Mouse (Mus musculus) midbrain, embryonic 13.5 days (tissue): Measurements from ENCODE around the gene Ippk. TPM values are rescaled to one million over a fixed set of nuclear protein-coding genes. Genes with fewer than 3 reads are reported as not detected.

Experiments used
- ATAC-seq: fragments of 200-750 bp; cut with Nextera tagmentation; 2 replicates; pipeline ENCODE4 v1.8.0; 2017; ENCODE audit warnings: mild to moderate bottlenecking, moderate TSS enrichment, moderate library complexity
- H3K27ac ChIP-seq: fragments of 300-500 bp; sonication (generic); 2 replicates; pipeline ENCODE4 v1.5.1; 2015; ENCODE audit warnings: inconsistent platforms, mild to moderate bottlenecking, moderate library complexity
- H3K27me3 ChIP-seq: fragments of 300-500 bp; sonication (generic); 2 replicates; pipeline ENCODE4 v1.6.1; 2015; ENCODE audit warnings: mild to moderate bottlenecking, inconsistent platforms
- H3K36me3 ChIP-seq: fragments of 300-500 bp; sonication (generic); 2 replicates; pipeline ENCODE4 v1.6.1; 2015; ENCODE audit warnings: mild to moderate bottlenecking, inconsistent platforms
- H3K4me1 ChIP-seq: fragments of 300-500 bp; sonication (generic); replicated peaks from 2 replicates; pipeline ENCODE4 v1.6.1; 2015; ENCODE audit warnings: inconsistent platforms
- H3K4me2 ChIP-seq: fragments of 300-500 bp; sonication (generic); replicated peaks from 2 replicates; pipeline ENCODE4 v1.6.1; 2015; ENCODE audit warnings: moderate library complexity, mild to moderate bottlenecking, inconsistent platforms
- H3K4me3 ChIP-seq: fragments of 300-500 bp; sonication (generic); replicated peaks from 2 replicates; pipeline ENCODE4 v1.5.1; 2015; ENCODE audit warnings: mild to moderate bottlenecking, inconsistent platforms
- H3K9ac ChIP-seq: fragments of 300-500 bp; sonication (generic); replicated peaks from 2 replicates; pipeline ENCODE4 v1.6.1; 2015; ENCODE audit warnings: mild to moderate bottlenecking, inconsistent platforms
- H3K9me3 ChIP-seq: fragments of 300-500 bp; sonication (generic); 2 replicates; pipeline ENCODE4 v1.6.1; 2016; ENCODE audit warnings: mild to moderate bottlenecking, inconsistent platforms
- WGBS: fragments of 180-500 bp; shearing (Covaris S2); methylation state at CpG from one replicate; pipeline ENCODE4 v1.1.7; 2015; 5-methylcytosine and 5-hydroxymethylcytosine counted together
- polyA plus RNA-seq: library from polyadenylated mRNA; unstranded; fragments of >200 nt; fragmentation: Nextera tagmentation; extraction: Ambion mirVana; gene quantifications from 2 replicates; pipeline ENCODE4 v1.2.1, GENCODE M21; 2015

Ippk gene
- polyA plus RNA-seq, 1 experiment from 2014 or later = 14.9 TPM

- H3K27ac ChIP-seq = no peak overlapping the region
- ATAC-seq = no peak
- H3K9ac ChIP-seq = no peak overlapping the region
- WGBS = 85% methylated on average over 2 of the region's 2 CpGs
- no peaks in the 10 kb centered on the region for H3K4me1 ChIP-seq
- no peak overlapping the region for H3K4me2 ChIP-seq
- H3K4me3 ChIP-seq = no peak overlapping the region
- no peaks in the 10 kb centered on the region for H3K27me3 ChIP-seq
- peaks cover 30% of the 10 kb centered on the region for H3K36me3 ChIP-seq
- no peaks in the 10 kb centered on the region for H3K9me3 ChIP-seq
Measured at GRCm38 (mm10) chr13:49467585-49467984, 46.5 kb downstream of the Ippk start.

- no peak overlapping the region for H3K27ac ChIP-seq
Measured at GRCm38 (mm10) chr13:49469002-49469401, 48.0 kb downstream of the Ippk start.

DNA sequence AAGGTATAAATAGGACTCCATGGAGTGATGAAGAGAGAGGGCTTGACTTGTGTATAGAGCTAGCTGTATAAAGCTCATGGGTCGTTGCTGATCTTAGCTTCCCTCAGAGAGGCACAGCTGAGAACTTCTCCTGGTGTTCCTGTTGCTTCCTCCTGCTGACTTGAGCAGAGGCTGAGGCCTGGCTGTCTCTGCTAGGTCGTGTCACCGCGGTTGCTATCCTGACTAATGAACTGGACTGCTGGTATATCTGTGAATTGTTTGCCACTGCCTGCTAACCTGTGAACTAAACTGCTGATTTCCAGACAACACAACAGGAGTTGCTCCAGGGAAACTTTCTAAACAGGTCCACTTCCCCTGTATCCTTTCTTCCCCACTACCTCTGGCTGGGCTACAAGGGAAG is 49.3 kb downstream of the Ippk start:
- Histone ChIP-seq H3K4me1 (no peaks in the 10 kb centered on the region), H3K4me3 (no peak overlapping the region), H3K9ac (no peak overlapping the region), H3K4me2 (no peak overlapping the region), H3K27me3 (no peaks in the 10 kb centered on the region), H3K36me3 (peaks cover 6% of the 10 kb centered on the region), H3K9me3 (no peaks in the 10 kb centered on the region), H3K27ac (no peak overlapping the region)
- ATAC-seq = no peak
- WGBS = 90% methylated on average over 4 of the region's 4 CpGs

More at GRCm38 (mm10) chr13:49469002-49469401, 48.0 kb downstream of the Ippk start:
- Histone ChIP-seq H3K4me1 (no peaks in the 10 kb centered on the region), H3K4me3 (no peak overlapping the region), H3K4me2 (no peak overlapping the region), H3K9me3 (no peaks in the 10 kb centered on the region), H3K9ac (no peak overlapping the region), H3K27me3 (no peaks in the 10 kb centered on the region), H3K36me3 (peaks cover 20% of the 10 kb centered on the region)
- no peak for ATAC-seq
- WGBS = 93% methylated on average over 5 of the region's 5 CpGs

GRCm38 (mm10) chr13:49470806-49471205 is 49.8 kb downstream of the Ippk start:
- H3K27me3 ChIP-seq = no peaks in the 10 kb centered on the region
- H3K4me3 ChIP-seq = no peak overlapping the region
- H3K4me2 ChIP-seq = no peak overlapping the region
- H3K9me3 ChIP-seq = no peaks in the 10 kb centered on the region
- WGBS = 80% methylated on average over 4 of the region's 4 CpGs
- no peak for ATAC-seq
- no peaks in the 10 kb centered on the region for H3K4me1 ChIP-seq
- H3K9ac ChIP-seq = no peak overlapping the region
- H3K27ac ChIP-seq = no peak overlapping the region
- peaks cover 2% of the 10 kb centered on the region; the same call in 1 of the 2 replicates for H3K36me3 ChIP-seq

GRCm38 (mm10) chr13:49471981-49472675 is 51.1 kb downstream of the Ippk start:
- no peak overlapping the region for H3K4me2 ChIP-seq
- H3K36me3 ChIP-seq = no peaks in the 10 kb centered on the region
- no peaks in the 10 kb centered on the region for H3K27me3 ChIP-seq
- no peaks in the 10 kb centered on the region for H3K9me3 ChIP-seq
- H3K4me1 ChIP-seq = no peaks in the 10 kb centered on the region
- ATAC-seq = no peak
- H3K27ac ChIP-seq = no peak overlapping the region
- no peak overlapping the region for H3K9ac ChIP-seq
- WGBS = 67% methylated on average over 4 of the region's 4 CpGs
- H3K4me3 ChIP-seq = no peak overlapping the region

DNA sequence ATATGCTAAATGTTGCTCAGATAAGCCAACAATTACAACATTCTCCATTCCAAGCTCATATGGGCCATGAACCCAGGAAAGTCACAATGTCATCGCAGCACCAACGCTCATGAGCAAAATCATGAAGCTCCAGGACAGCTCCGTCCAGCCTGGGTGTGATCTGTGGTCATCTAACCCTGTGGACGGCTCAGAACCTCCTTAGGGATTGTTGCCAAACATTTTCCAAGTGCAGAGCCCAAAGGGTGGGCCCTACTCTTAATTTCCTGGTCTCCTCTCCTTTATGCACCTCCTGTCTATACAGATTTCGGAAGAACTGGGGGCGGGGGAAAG is 51.6 kb downstream of the Ippk start:
- Histone ChIP-seq H3K4me2 (no peak overlapping the region), H3K4me1 (no peaks in the 10 kb centered on the region), H3K9me3 (no peaks in the 10 kb centered on the region), H3K36me3 (no peaks in the 10 kb centered on the region), H3K4me3 (no peak overlapping the region), H3K27me3 (no peaks in the 10 kb centered on the region), H3K27ac (no peak overlapping the region), H3K9ac (no peak overlapping the region)
- ATAC-seq = no peak
- whole genome bisulfite sequencing = 96% methylated on average over 6 of the region's 6 CpGs

- Histone ChIP-seq H3K9me3 (no peaks in the 10 kb centered on the region), H3K4me3 (no peak overlapping the region), H3K27ac (no peak overlapping the region), H3K4me2 (no peak overlapping the region), H3K27me3 (no peaks in the 10 kb centered on the region), H3K36me3 (no peaks in the 10 kb centered on the region), H3K9ac (no peak overlapping the region), H3K4me1 (no peaks in the 10 kb centered on the region)
- ATAC-seq = no peak
- WGBS = 95% methylated on average over 3 of the region's 3 CpGs
Measured at GRCm38 (mm10) chr13:49477887-49478286, 56.8 kb downstream of the Ippk start.

DNA sequence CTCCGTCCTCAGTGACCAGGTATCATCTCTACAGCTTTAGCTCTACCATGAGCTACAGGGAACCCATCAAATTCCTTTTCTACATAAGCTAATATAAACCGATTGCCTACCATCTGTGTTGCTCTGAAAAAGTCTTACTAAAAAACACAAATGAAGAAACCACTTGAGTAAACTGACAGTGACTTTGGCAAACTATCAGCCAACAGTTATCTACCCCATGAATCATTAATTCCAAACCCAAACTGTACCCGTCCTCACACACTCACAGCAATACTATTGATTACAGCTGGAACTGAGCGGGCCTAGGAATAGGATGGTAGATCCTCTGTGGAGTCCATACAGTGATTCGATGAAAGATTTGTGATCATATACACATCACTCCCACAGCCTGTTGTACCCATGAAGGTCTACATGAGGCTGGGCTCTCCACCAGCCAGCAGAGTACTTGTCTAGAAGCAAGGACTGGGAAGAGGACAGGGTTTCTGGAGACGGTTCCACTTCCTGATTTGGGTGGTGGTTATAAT is 57.9 kb downstream of the Ippk start:
- ATAC-seq = no peak
- Histone ChIP-seq H3K27ac (no peak overlapping the region), H3K4me1 (no peaks in the 10 kb centered on the region), H3K4me2 (no peak overlapping the region), H3K36me3 (no peaks in the 10 kb centered on the region), H3K9ac (no peak overlapping the region), H3K27me3 (no peaks in the 10 kb centered on the region), H3K9me3 (no peaks in the 10 kb centered on the region), H3K4me3 (no peak overlapping the region)
- 93% methylated on average over 6 of the region's 6 CpGs for WGBS

- WGBS = 85% methylated on average over 4 of the region's 4 CpGs
- no peak overlapping the region for H3K27ac ChIP-seq
- H3K9me3 ChIP-seq = no peaks in the 10 kb centered on the region
- H3K4me2 ChIP-seq = no peak overlapping the region
- no peak overlapping the region for H3K4me3 ChIP-seq
- no peaks in the 10 kb centered on the region for H3K27me3 ChIP-seq
- H3K36me3 ChIP-seq = no peaks in the 10 kb centered on the region
- no peaks in the 10 kb centered on the region for H3K4me1 ChIP-seq
- no peak overlapping the region for H3K9ac ChIP-seq
- no peak for ATAC-seq
Measured at GRCm38 (mm10) chr13:49479399-49479798, 58.4 kb downstream of the Ippk start.

GRCm38 (mm10) chr13:49480057-49480456 is 59.0 kb downstream of the Ippk start:
- Histone ChIP-seq H3K4me3 (no peak overlapping the region), H3K9ac (no peak overlapping the region), H3K27me3 (no peaks in the 10 kb centered on the region), H3K27ac (no peak overlapping the region), H3K9me3 (no peaks in the 10 kb centered on the region), H3K36me3 (no peaks in the 10 kb centered on the region), H3K4me2 (no peak overlapping the region), H3K4me1 (no peaks in the 10 kb centered on the region)
- 87% methylated on average over 2 of the region's 2 CpGs for WGBS
- no peak for ATAC-seq

DNA sequence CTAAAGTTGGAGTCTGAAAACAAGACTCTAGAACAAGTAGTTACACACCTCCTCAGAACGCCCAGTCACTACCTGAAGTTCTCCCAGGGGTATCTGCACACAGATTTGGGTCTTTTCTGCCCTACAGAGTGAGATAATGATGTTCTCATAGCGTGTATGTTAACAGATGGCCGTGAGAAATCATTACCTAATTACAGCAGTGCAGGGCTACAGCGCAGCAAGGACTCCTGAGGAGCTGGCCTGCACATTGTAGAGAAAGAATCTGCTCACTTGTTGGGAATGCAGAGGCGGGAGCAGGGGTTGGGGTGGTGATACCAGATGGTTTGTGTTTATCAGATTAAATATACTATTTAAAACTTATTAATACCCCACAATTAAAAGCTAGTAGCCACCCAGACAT is 59.5 kb downstream of the Ippk start:
- WGBS = 71% methylated on average over 5 of the region's 5 CpGs
- H3K4me1 ChIP-seq = no peaks in the 10 kb centered on the region
- H3K27me3 ChIP-seq = no peaks in the 10 kb centered on the region
- H3K27ac ChIP-seq = no peak overlapping the region
- no peaks in the 10 kb centered on the region for H3K9me3 ChIP-seq
- H3K4me2 ChIP-seq = no peak overlapping the region
- H3K4me3 ChIP-seq = no peak overlapping the region
- no peak for ATAC-seq
- H3K36me3 ChIP-seq = no peaks in the 10 kb centered on the region
- no peak overlapping the region for H3K9ac ChIP-seq

- no peaks in the 10 kb centered on the region for H3K9me3 ChIP-seq
- no peaks in the 10 kb centered on the region for H3K4me1 ChIP-seq
- no peak overlapping the region for H3K27ac ChIP-seq
- H3K27me3 ChIP-seq = no peaks in the 10 kb centered on the region
- ATAC-seq = no peak
- WGBS = 88% methylated on average over 5 of the region's 5 CpGs
- H3K4me3 ChIP-seq = no peak overlapping the region
- no peak overlapping the region for H3K9ac ChIP-seq
- no peak overlapping the region for H3K4me2 ChIP-seq
- H3K36me3 ChIP-seq = no peaks in the 10 kb centered on the region
Measured at GRCm38 (mm10) chr13:49485388-49485787, 64.3 kb downstream of the Ippk start.
